Mouse (Mus musculus) heart, embryonic 14.5 days (tissue): ENCODE data around the gene Plekho1. TPM values are rescaled to one million over a fixed set of nuclear protein-coding genes. Genes with fewer than 3 reads are reported as not detected.
A peak's percentile ranks its signal among the peaks of the same experiment; 100 is the strongest.

Source experiments
- ATAC-seq: fragments of 200-750 bp; cut with Nextera tagmentation; 2 replicates; pipeline ENCODE4 v1.8.0; 2017; ENCODE audit warnings: low read depth, moderate TSS enrichment; ENCODE audit not compliant: insufficient number of reproducible peaks, insufficient read depth, low FRiP score
- H3K27ac ChIP-seq, 2 experiments: fragments of 200-500 bp in 1 of 2; fragments of 300-500 bp in 1 of 2; sonication (generic) in 1 of 2; replicated peaks in 1 of 2; 2 replicates each; pipeline ENCODE4 v1.5.1; 2012 to 2014; ENCODE audit warnings: low read depth in 2 of 2, low read length in 2 of 2, control low read depth in 1 of 2, mild to moderate bottlenecking in 1 of 2, mixed read lengths in 1 of 2; ENCODE audit not compliant: control insufficient read depth in 1 of 2, insufficient read depth in 1 of 2
- H3K27me3 ChIP-seq: fragments of 300-500 bp; sonication (generic); 2 replicates; pipeline ENCODE4 v1.6.1; 2014; ENCODE audit warnings: mild to moderate bottlenecking, low read length, control low read depth; ENCODE audit not compliant: control insufficient read depth, insufficient read depth
- H3K36me3 ChIP-seq: fragments of 300-500 bp; sonication (generic); 2 replicates; pipeline ENCODE4 v1.6.1; 2014; ENCODE audit warnings: mild to moderate bottlenecking, control low read depth, low read length, mixed read lengths; ENCODE audit not compliant: control insufficient read depth, insufficient read depth
- H3K4me1 ChIP-seq, 2 experiments: fragments of 200-500 bp in 1 of 2; fragments of 300-500 bp in 1 of 2; sonication (generic) in 1 of 2; 2 replicates each; pipeline ENCODE4 v1.6.1; 2012 to 2014; ENCODE audit warnings: low read length in 2 of 2, control low read depth in 1 of 2, mixed read lengths in 1 of 2; ENCODE audit not compliant: control insufficient read depth in 2 of 2, insufficient read depth in 2 of 2
- H3K4me2 ChIP-seq: fragments of 300-500 bp; sonication (generic); 2 replicates; pipeline ENCODE4 v1.6.1; 2014; ENCODE audit warnings: mild to moderate bottlenecking, low read length
- H3K4me3 ChIP-seq, 2 experiments: fragments of 200-500 bp in 1 of 2; fragments of 300-500 bp in 1 of 2; sonication (generic) in 1 of 2; 2 replicates each; pipeline ENCODE4 v1.5.1; 2012 to 2014; ENCODE audit warnings: low read length in 2 of 2, mild to moderate bottlenecking in 2 of 2, control low read depth in 1 of 2, low read depth in 1 of 2, moderate library complexity in 1 of 2; ENCODE audit not compliant: control insufficient read depth in 1 of 2, insufficient read depth in 1 of 2
- H3K9ac ChIP-seq: fragments of 300-500 bp; sonication (generic); 2 replicates; pipeline ENCODE4 v1.6.1; 2014; ENCODE audit warnings: mild to moderate bottlenecking, low read length
- H3K9me3 ChIP-seq: fragments of 300-500 bp; sonication (generic); 2 replicates; pipeline ENCODE4 v1.6.1; 2016; ENCODE audit warnings: low read length, control low read depth; ENCODE audit not compliant: control insufficient read depth
- WGBS: fragments of 180-500 bp; shearing (Covaris S2); extraction: QIAGEN DNeasy Blood & Tissue Kit; methylation state at CpG from one replicate; pipeline ENCODE4 v1.1.7; 2014; 5-methylcytosine and 5-hydroxymethylcytosine counted together
- polyA plus RNA-seq: library from polyadenylated mRNA; unstranded; fragments of >200 nt; fragmentation: Nextera tagmentation; extraction: Ambion mirVana; gene quantifications from 2 replicates; pipeline ENCODE4 v1.2.1, GENCODE M21; 2014

Gene Plekho1
- polyA plus RNA-seq, 1 experiment from 2014 or later, result 73.7 TPM

- H3K9me3 ChIP-seq, result no peaks in the 10 kb centered on the region
- peak overlapping the region; percentile 82 for H3K4me2 ChIP-seq
- WGBS, result 0% methylated on average over 46 of the region's 51 CpGs
- H3K36me3 ChIP-seq, result peaks cover 27% of the 10 kb centered on the region
- H3K27ac ChIP-seq, result peak overlapping the region; percentile 97 to 98
- ATAC-seq, result peak; percentile 24; the same call in 1 of the 2 replicates
- H3K9ac ChIP-seq, result peak overlapping the region; percentile 97
- peaks cover 31 to 52% of the 10 kb centered on the region in 2 experiments for H3K4me1 ChIP-seq
- H3K27me3 ChIP-seq, result no peaks in the 10 kb centered on the region
- H3K4me3 ChIP-seq, result peak overlapping the region; percentile 68 to 92
Observed at GRCm38 (mm10) chr3:95994975-95995801, 613 bp downstream of the Plekho1 start.

- no peaks in the 10 kb centered on the region for H3K27me3 ChIP-seq
- peaks cover 24 to 48% of the 10 kb centered on the region in 2 experiments for H3K4me1 ChIP-seq
- peak overlapping the region; percentile 82 for H3K4me2 ChIP-seq
- no peaks in the 10 kb centered on the region for H3K9me3 ChIP-seq
- peak overlapping the region; percentile 68 to 92 for H3K4me3 ChIP-seq
- WGBS, result 4% methylated on average over 6 of the region's 6 CpGs
- H3K36me3 ChIP-seq, result peaks cover 35% of the 10 kb centered on the region
- ATAC-seq, result no peak
- peak overlapping the region; percentile 97 for H3K9ac ChIP-seq
- peak overlapping the region; percentile 97 to 98 for H3K27ac ChIP-seq
Observed at GRCm38 (mm10) chr3:95994381-95994846, 1.4 kb downstream of the Plekho1 start.

GRCm38 (mm10) chr3:95993881-95994280 lies 1.9 kb downstream of the Plekho1 start:
- Histone ChIP-seq H3K4me3 (peak overlapping the region; percentile 68 to 92), H3K36me3 (peaks cover 40% of the 10 kb centered on the region), H3K4me1 (peaks cover 23 to 52% of the 10 kb centered on the region in 2 experiments), H3K27ac (peak overlapping the region; percentile 97 to 98), H3K4me2 (peak overlapping the region; percentile 82), H3K9me3 (no peaks in the 10 kb centered on the region), H3K27me3 (no peaks in the 10 kb centered on the region), H3K9ac (peak overlapping the region; percentile 97)
- ATAC-seq, result peak; percentile 27; the same call in 1 of the 2 replicates
- WGBS, result 9% methylated on average over 4 of the region's 4 CpGs

- H3K27ac ChIP-seq, result peak overlapping the region; percentile 97 to 98
- H3K9me3 ChIP-seq, result no peaks in the 10 kb centered on the region
- 5% methylated on average over 5 of the region's 5 CpGs for WGBS
- no peak for ATAC-seq
- peaks cover 48% of the 10 kb centered on the region for H3K36me3 ChIP-seq
- H3K4me3 ChIP-seq, result peak overlapping the region in 1 of 2 experiments; percentile 68; a peak in 2 of 4 replicates
- H3K27me3 ChIP-seq, result no peaks in the 10 kb centered on the region
- H3K9ac ChIP-seq, result peak overlapping the region; percentile 97
- H3K4me2 ChIP-seq, result peak overlapping the region; percentile 82
- H3K4me1 ChIP-seq, result peaks cover 25 to 59% of the 10 kb centered on the region in 2 experiments
Observed at GRCm38 (mm10) chr3:95992990-95993603, 2.7 kb downstream of the Plekho1 start.

GRCm38 (mm10) chr3:95990413-95990941 lies 5.3 kb downstream of the Plekho1 start:
- ATAC-seq, result no peak
- Histone ChIP-seq H3K4me1 (peaks cover 39 to 67% of the 10 kb centered on the region in 2 experiments), H3K9ac (no peak overlapping the region), H3K4me2 (no peak overlapping the region), H3K9me3 (no peaks in the 10 kb centered on the region), H3K36me3 (peaks cover 57% of the 10 kb centered on the region), H3K27ac (peak overlapping the region; percentile 15 to 30; a peak in 2 of 4 replicates), H3K4me3 (no peak overlapping the region), H3K27me3 (no peaks in the 10 kb centered on the region)
- WGBS, result 55% methylated on average over 12 of the region's 12 CpGs

- Histone ChIP-seq H3K4me2 (no peak overlapping the region), H3K9ac (no peak overlapping the region), H3K9me3 (0 out of 2 replicates have a peak, but pooled peaks cover 4% of the 10 kb centered on the region), H3K27me3 (no peaks in the 10 kb centered on the region), H3K4me3 (no peak overlapping the region), H3K27ac (peak overlapping the region in 1 of 2 experiments; percentile 43; a peak in 2 of 4 replicates), H3K36me3 (peaks cover 57% of the 10 kb centered on the region), H3K4me1 (peaks cover 47 to 76% of the 10 kb centered on the region in 2 experiments)
- 50% methylated on average over 10 of the region's 10 CpGs for WGBS
- no peak for ATAC-seq
Observed at GRCm38 (mm10) chr3:95988969-95989368, 6.8 kb downstream of the Plekho1 start.

DNA sequence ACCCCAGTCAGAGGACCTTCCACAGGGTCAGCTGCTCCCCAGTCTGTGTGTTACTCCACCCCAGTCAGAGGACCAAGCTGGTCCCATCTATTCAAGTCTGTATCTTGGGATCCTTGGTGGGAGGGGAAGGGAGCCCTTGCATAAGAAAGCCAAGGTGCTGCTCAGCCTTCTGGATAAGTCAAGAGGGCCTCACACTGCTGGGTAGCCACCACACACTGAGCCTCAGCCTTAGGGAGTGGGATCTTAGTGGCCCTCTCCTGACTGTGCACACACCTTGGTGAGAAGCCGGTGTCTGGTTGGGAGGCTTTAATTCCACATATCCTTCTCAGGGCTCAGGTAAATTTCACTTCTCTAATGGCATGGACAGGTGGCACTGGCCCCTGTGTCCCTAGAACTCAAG lies 7.7 kb downstream of the Plekho1 start:
- peaks cover 57% of the 10 kb centered on the region for H3K36me3 ChIP-seq
- H3K4me2 ChIP-seq, result no peak overlapping the region
- 0 out of 2 replicates have a peak, but pooled peaks cover 4% of the 10 kb centered on the region for H3K9me3 ChIP-seq
- no peak overlapping the region for H3K9ac ChIP-seq
- no peak for ATAC-seq
- no peak overlapping the region; a peak in 1 of 4 replicates for H3K27ac ChIP-seq
- WGBS, result 92% methylated on average over 1 of the region's 1 CpGs
- no peaks in the 10 kb centered on the region for H3K27me3 ChIP-seq
- H3K4me1 ChIP-seq, result peaks cover 46 to 69% of the 10 kb centered on the region in 2 experiments
- no peak overlapping the region for H3K4me3 ChIP-seq
